Mouse (Mus musculus) kidney, postnatal 10 days (tissue): Measurements from ENCODE around the gene Galnt12.
"Not testable (repeated sequence)": the region's sequence is repeated elsewhere in the genome, so short reads cannot be mapped to it uniquely, and the experiment has no call there.

Experiments used
- DNase-seq: peaks from one replicate; pipeline ENCODE4 v3.0.0; 2021; ENCODE audit warnings: mixed read lengths

Galnt12 gene

DNA sequence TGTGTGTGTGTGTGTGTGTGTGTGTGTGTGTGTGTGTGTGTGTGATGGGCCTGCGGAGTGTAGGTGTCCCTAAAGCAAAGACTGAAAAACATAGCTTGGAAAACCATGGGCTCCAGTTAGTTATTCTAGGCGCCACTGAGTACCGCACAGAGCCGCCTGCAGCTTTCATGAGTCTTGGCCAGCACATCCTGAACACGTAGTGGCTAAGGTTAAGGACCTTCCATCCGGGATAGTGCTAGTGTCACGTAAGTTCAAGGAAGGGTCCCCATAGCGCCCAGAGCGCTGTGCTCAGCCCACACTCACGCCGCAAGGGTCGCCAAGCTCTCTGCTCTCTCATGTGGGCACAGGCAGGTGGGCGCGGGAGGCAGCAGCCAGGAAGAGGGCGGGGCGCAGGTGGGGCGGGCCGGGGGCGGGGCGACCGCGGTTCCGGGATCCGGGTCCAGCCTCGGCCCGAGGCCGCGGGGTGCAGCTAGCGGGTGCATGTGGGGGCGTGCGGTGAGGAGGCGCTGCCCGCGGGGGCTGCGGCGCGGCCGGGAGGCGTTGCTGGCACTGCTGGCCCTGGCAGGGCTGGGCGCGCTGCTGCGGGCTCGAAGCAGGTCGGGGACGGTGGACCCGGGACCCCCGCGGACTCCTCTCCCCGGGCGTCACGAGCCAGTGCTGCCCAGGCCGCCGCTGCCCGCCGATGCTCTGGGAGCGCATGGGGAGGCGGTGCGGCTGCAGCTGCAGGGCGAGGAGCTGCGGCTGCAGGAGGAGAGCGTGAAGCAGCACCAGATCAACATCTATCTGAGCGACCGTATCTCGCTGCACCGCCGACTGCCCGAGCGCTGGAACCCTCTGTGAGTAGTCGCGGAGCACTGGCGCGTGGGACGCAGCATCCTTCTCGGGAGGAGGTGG, at the start of gene Galnt12:
Gene Galnt12 (plus strand): TSS at position 417 of the 894 bp plus-strand sequence.
- peak; percentile 53 for DNase-seq

DNA sequence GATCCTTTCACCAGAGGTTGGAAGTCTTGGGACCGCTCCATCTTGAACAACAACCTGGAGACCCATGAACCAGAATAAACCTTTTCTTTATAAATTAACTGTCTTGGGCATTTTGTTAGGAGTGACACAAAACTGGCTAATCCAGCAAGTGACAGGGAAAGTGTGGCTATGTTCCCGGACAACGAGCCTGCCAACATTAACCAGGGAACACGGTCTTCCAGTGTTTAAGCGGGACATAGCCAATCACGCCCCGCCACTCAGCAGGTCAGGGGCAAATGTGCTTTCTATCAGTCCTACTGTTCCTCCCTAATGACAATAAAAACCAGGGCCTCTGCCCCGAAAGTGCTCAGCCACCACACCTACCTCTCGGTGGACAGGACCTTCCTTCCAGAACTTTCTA, 47.8 kb upstream of the Galnt12 start:
- DNase-seq = no peak

- peak; percentile 41 for DNase-seq
These were observed 44.7 kb upstream of the Galnt12 start for GRCm38 (mm10) chr4:47046974-47047373.

GRCm38 (mm10) chr4:47047765-47048164, 43.9 kb upstream of the Galnt12 start:
- DNase-seq = no peak

DNA sequence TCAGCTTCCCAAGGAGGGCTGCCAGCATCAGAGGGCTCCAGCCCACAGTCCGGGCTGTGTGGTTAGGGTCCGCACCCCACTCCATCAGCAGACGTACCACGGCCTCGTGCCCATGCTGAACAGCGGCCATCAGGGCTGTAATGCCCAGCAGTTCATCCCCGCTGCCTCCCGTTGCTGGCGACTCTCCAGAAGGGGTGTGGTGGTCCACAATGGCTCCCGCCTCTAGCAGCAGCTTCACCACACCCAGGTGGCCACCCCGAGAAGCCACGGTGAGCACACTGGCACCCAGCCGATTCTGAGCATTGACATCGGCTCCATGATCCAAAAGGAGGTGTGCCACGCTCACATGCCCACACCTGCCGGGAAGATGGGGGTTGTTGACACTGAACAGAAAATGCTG, 42.5 kb upstream of the Galnt12 start:
- peak; percentile 67 for DNase-seq

DNA sequence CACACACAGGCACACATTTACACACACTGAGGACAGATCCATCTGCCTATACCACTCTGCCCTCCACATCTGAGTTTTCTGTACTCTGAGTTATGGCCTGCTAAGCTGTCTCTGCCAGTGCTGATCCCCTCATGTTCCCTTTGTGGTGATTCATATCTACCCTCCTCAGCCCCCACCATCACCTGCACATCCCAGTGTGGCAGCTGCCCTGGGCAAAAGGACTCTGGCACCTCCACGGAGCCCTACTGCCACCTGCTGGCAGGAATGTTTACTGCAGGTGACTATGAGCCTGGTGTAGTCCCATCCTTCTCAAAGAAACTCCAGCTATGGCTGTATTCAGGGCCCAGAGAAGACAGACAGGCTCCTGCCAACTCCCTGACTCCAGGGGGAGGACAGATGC, 41.5 kb upstream of the Galnt12 start:
- DNase-seq = peak; percentile 95

- DNase-seq = peak; percentile 77
These were observed 40.9 kb upstream of the Galnt12 start for GRCm38 (mm10) chr4:47050642-47051381.

DNA sequence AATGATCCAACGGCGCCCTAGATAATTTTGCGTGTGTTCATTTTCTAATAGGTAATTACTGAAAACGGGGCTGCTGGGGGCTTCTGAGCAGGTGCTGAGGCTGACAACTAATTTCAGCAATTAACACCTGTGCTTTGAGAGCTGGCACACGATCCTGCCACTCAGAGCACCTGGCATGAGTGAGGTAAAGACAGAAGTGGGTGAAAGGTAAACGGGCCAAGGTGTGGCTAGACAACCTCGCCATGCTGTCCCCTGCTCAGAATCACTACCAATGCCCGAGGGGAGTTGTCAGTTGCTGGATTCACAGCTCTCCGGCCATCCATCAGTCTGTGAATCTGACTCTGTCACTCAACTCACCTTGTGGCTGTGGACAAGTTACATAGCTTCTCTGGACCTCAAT, 39.8 kb upstream of the Galnt12 start:
- peak; percentile 30 for DNase-seq

DNA sequence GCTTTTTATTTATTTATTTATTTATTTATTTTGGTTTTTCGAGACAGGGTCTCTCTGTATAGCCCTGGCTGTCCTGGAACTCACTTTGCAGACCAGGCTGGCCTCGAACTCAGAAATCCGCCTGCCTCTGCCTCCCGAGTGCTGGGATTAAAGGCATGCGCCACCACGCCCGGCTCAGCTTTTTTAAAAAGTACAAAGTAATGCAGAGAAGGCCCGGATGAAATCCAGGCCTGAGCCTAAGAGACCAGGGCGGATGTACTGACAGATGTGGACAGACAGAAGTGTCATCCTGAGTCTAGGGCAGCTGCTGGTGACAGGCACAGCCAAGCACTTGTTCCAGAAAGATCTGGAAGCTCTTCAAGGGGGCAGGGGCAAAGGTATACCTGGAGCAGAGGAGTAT, 36.5 kb upstream of the Galnt12 start:
- not testable (repeated sequence) for DNase-seq

DNA sequence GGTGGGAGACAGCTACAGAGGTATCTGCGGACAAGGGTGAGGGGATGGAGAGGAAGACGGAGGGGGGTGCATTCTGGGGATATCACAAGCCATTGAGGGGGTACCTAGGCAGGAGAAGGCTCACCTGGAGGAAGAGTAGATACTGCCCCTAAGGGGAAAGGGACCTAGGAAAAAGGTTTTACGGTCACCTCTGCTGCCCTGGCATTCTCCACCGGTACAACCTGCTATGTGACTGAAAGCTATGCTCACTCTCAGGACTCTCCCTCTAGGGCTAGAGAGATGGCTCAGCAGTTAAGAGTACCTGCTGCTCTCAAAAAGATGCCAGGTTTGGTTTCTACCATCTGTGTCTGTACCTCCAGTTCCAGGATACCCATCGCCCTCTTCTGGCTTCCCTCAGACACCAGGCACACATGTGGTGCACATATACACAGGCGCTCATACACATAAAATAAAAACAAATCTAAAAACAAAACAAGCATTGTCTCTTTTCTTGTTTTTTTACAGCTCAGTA, 36.1 kb upstream of the Galnt12 start:
- no peak for DNase-seq

GRCm38 (mm10) chr4:47056791-47057509, 34.8 kb upstream of the Galnt12 start, which contains the start of gene Anks6:
Anks6 (minus strand) TSS chr4:47057427.
- peak; percentile 90 for DNase-seq

DNA sequence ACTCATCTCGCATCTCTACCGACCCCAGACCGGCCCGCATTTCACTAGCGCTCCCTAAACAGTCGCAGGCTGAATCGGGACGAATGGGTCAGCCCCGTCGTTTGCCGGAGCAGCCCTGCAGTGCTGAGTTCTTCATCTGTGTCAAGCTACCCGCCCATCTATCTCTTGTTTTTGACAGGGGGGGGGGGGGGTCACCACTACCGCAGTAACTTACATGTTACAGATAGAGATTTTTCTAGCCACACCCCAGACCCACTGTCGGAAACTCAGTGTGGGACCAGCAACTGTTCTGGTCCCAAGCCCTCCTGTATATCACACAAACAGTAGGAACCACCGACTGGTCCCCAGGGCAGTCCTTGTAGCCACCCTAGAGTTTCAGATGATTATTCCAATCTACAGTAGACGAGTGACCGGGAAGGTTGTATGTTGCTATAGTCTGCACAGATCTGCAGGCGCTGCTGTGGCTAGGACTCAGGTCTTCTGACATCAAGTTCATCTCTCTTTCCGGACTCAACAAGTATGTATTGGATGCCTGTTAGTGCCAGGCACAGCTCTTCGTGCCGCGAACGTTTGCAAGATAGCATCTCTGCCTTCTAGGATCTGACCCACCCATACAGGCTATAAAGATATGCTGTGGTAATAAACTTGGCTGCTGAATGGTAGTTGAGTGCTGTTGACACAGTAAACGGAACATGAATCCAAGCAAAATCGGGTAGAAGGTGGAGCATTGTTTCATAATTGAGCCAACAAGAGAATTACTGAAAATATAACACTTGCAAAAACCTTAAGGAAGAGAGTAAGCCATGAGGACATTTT, 34.0 kb upstream of the Galnt12 start:
- no peak for DNase-seq

DNA sequence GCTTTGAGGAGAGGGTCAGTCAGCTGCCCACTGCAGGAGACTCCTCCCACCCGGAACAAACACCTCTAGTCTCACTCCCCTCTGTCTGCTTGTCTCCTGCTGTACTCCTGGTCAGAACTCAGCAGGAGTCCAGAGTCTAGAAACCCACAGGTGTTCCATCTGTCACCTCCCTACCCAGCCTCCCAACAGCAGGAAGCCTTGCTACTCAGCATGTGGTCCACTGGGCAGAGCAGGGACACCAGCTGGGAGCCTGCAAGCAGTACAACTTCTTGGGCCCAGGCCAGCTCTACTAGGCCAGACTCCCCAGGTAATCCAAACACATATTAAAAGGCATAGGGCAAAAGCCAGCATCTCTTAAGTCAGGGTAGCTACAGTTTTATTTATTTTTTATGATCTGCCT, 30.8 kb upstream of the Galnt12 start:
- peak; percentile 69 for DNase-seq

GRCm38 (mm10) chr4:47075054-47075453, 16.7 kb upstream of the Galnt12 start:
- no peak for DNase-seq

GRCm38 (mm10) chr4:47079997-47080646, 11.6 kb upstream of the Galnt12 start:
- no peak for DNase-seq

GRCm38 (mm10) chr4:47080647-47081010, 11.1 kb upstream of the Galnt12 start:
- DNase-seq = no peak

- DNase-seq = no peak
These were observed 7.9 kb upstream of the Galnt12 start for GRCm38 (mm10) chr4:47083824-47084223.

- DNase-seq = peak; percentile 46
These were observed 3.0 kb upstream of the Galnt12 start for GRCm38 (mm10) chr4:47088671-47089070.

DNA sequence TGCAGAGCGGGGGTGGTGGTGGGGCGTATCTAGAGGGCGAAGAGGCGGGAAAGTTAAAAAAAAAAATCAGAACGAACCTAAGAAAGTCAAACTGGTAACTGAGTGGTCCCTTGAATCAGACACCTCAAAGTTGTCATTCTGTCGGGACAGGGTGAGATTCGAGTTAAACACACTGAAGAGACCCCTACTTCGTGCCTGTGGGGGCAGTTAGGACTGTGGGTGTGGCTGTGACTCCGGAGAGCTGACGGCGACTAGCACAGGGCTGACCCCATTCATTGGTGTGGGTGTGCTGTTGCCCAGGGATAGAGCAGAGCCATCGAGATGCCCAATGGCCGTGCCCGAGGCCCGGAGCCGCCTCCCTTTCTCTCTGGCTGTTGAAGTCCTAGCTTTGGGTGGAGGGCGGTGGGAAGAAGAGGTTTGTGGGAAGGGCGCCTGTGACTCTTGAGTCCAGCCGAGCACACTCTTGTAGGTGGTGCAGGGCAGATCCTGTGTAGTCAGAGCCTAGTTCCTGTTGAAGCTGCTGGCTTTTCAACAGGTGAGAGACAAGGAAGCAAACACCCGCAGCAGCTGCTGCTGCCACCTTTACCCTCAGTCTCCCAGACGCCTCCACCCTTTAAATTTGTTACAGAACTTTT, 795 bp downstream of the Galnt12 start:
- peak; percentile 28 for DNase-seq

- DNase-seq = no peak
These were observed 1.5 kb downstream of the Galnt12 start for GRCm38 (mm10) chr4:47093161-47093560.

- DNase-seq = no peak
These were observed 1.9 kb downstream of the Galnt12 start for GRCm38 (mm10) chr4:47093647-47094046.
